Mouse (Mus musculus): ENCODE results near the gene Gabrr2. TPM values are rescaled to one million over a fixed set of nuclear protein-coding genes. Genes with fewer than 3 reads are reported as not detected.
"Not testable (repeated sequence)": the region's sequence is repeated elsewhere in the genome, so short reads cannot be mapped to it uniquely, and the experiment has no call there.

The Gabrr2 gene
- polyA plus RNA-seq, 1 experiment from 2014 or later, result 0.65 TPM

GRCm38 (mm10) chr4:33075776-33076524 lies 13.2 kb downstream of the Gabrr2 start:
- H3K9me3 ChIP-seq (ENCODE audit: control insufficient read depth, low read length), result no peaks in the 10 kb centered on the region
- no peak overlapping the region for H3K4me3 ChIP-seq (replicated peaks; ENCODE audit: low read length)
- H3K9ac ChIP-seq (replicated peaks; ENCODE audit: low read depth, low read length), result no peak overlapping the region
- H3K4me2 ChIP-seq (ENCODE audit: low read length), result no peak overlapping the region
- 85% methylated on average over 5 of the region's 5 CpGs for WGBS
- H3K36me3 ChIP-seq (ENCODE audit: control insufficient read depth, insufficient read depth), result no peaks in the 10 kb centered on the region
- no peaks in the 10 kb centered on the region for H3K27me3 ChIP-seq (replicated peaks; ENCODE audit: control insufficient read depth, insufficient read depth, low read length)
- H3K27ac ChIP-seq (ENCODE audit: low read length), result no peak overlapping the region
- no peak for ATAC-seq
- H3K4me1 ChIP-seq (replicated peaks; ENCODE audit: control insufficient read depth, insufficient read depth, low read length), result no peaks in the 10 kb centered on the region

DNA sequence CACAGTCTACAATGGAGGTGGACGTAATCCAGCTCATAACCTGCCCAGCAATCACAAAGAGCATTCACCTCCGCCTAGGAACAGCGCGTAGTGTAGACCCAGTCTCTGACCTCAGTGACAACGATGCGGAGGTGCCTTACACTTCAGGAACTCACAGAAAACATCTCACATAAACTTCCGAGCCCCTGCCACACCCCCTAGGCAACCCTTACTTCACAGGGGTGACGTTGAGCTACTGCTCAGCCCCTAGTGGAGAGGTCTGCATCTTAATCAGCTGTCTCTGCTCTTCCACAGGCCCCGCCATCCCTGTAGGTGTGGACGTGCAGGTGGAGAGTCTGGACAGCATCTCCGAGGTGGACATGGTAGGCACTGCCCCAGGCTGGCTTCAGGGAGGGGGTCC lies 14.4 kb downstream of the Gabrr2 start:
- WGBS, result 81% methylated on average over 11 of the region's 11 CpGs
- H3K27me3 ChIP-seq (replicated peaks; ENCODE audit: control insufficient read depth, insufficient read depth, low read length), result no peaks in the 10 kb centered on the region
- no peaks in the 10 kb centered on the region for H3K36me3 ChIP-seq (ENCODE audit: control insufficient read depth, insufficient read depth)
- no peak overlapping the region for H3K4me2 ChIP-seq (ENCODE audit: low read length)
- no peak overlapping the region for H3K27ac ChIP-seq (ENCODE audit: low read length)
- H3K4me1 ChIP-seq (replicated peaks; ENCODE audit: control insufficient read depth, insufficient read depth, low read length), result no peaks in the 10 kb centered on the region
- H3K9me3 ChIP-seq (ENCODE audit: control insufficient read depth, low read length), result no peaks in the 10 kb centered on the region
- H3K9ac ChIP-seq (replicated peaks; ENCODE audit: low read depth, low read length), result no peak overlapping the region
- ATAC-seq, result no peak
- H3K4me3 ChIP-seq (replicated peaks; ENCODE audit: low read length), result no peak overlapping the region

DNA sequence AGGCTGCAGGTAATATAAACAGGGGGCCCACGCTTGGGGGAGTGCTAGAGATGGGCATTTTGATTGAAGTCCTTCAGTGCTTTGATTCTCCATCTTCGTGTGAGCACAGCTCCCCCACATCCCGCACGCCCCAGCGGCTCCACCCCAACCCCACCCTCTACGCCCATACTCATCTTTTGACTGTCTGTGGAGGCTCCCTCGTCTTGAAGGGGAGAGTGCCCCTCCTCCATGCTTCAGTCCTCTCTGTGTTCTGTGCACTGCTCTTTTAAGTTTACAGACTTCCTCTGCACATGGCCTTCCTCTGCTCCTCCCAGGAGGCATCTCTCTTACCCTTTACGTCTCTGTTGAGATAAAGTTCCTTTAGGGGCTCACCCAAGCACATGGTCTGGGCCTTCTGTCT lies 14.9 kb downstream of the Gabrr2 start:
- Histone ChIP-seq H3K9ac (replicated peaks; ENCODE audit: low read depth, low read length) (no peak overlapping the region), H3K4me3 (replicated peaks; ENCODE audit: low read length) (no peak overlapping the region), H3K9me3 (ENCODE audit: control insufficient read depth, low read length) (no peaks in the 10 kb centered on the region), H3K36me3 (ENCODE audit: control insufficient read depth, insufficient read depth) (no peaks in the 10 kb centered on the region), H3K4me1 (replicated peaks; ENCODE audit: control insufficient read depth, insufficient read depth, low read length) (no peaks in the 10 kb centered on the region), H3K27ac (ENCODE audit: low read length) (no peak overlapping the region), H3K4me2 (ENCODE audit: low read length) (no peak overlapping the region), H3K27me3 (replicated peaks; ENCODE audit: control insufficient read depth, insufficient read depth, low read length) (no peaks in the 10 kb centered on the region)
- ATAC-seq, result no peak
- 61% methylated on average over 8 of the region's 8 CpGs for WGBS

DNA sequence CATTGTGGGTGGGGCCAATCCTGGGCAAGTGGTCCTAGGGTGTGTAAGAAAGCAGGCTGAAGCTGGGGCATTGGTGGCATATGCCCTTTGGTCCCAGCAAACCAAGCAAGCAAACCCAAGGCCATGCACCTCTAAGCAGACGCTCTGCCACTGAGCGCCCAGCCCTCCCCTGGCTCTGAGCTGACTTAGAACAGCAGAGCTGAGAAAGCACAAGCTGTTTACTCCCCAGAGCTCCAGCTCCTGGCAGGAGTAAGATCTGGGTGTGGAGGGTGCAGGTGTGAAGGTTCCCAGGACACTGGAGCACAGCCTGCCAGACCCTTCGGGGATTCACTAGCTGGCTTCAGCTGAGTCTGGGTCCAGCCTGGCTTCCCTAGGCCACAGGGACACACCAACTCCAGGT lies 15.7 kb downstream of the Gabrr2 start:
- Histone ChIP-seq H3K27me3 (replicated peaks; ENCODE audit: control insufficient read depth, insufficient read depth, low read length) (no peaks in the 10 kb centered on the region), H3K36me3 (ENCODE audit: control insufficient read depth, insufficient read depth) (no peaks in the 10 kb centered on the region), H3K4me1 (replicated peaks; ENCODE audit: control insufficient read depth, insufficient read depth, low read length) (no peaks in the 10 kb centered on the region), H3K27ac (ENCODE audit: low read length) (no peak overlapping the region), H3K4me3 (replicated peaks; ENCODE audit: low read length) (no peak overlapping the region), H3K9me3 (ENCODE audit: control insufficient read depth, low read length) (no peaks in the 10 kb centered on the region), H3K9ac (replicated peaks; ENCODE audit: low read depth, low read length) (no peak overlapping the region), H3K4me2 (ENCODE audit: low read length) (no peak overlapping the region)
- ATAC-seq, result no peak
- 92% methylated on average over 3 of the region's 3 CpGs for WGBS

- Histone ChIP-seq H3K4me3 (replicated peaks; ENCODE audit: low read length) (no peak overlapping the region), H3K4me1 (replicated peaks; ENCODE audit: control insufficient read depth, insufficient read depth, low read length) (no peaks in the 10 kb centered on the region), H3K9ac (replicated peaks; ENCODE audit: low read depth, low read length) (no peak overlapping the region), H3K4me2 (ENCODE audit: low read length) (no peak overlapping the region), H3K9me3 (ENCODE audit: control insufficient read depth, low read length) (no peaks in the 10 kb centered on the region), H3K27me3 (replicated peaks; ENCODE audit: control insufficient read depth, insufficient read depth, low read length) (no peaks in the 10 kb centered on the region), H3K36me3 (ENCODE audit: control insufficient read depth, insufficient read depth) (no peaks in the 10 kb centered on the region), H3K27ac (ENCODE audit: low read length) (no peak overlapping the region)
- ATAC-seq, result no peak
- WGBS, result 82% methylated on average over 6 of the region's 6 CpGs
These were observed 36.4 kb downstream of the Gabrr2 start for GRCm38 (mm10) chr4:33099118-33099694.

DNA sequence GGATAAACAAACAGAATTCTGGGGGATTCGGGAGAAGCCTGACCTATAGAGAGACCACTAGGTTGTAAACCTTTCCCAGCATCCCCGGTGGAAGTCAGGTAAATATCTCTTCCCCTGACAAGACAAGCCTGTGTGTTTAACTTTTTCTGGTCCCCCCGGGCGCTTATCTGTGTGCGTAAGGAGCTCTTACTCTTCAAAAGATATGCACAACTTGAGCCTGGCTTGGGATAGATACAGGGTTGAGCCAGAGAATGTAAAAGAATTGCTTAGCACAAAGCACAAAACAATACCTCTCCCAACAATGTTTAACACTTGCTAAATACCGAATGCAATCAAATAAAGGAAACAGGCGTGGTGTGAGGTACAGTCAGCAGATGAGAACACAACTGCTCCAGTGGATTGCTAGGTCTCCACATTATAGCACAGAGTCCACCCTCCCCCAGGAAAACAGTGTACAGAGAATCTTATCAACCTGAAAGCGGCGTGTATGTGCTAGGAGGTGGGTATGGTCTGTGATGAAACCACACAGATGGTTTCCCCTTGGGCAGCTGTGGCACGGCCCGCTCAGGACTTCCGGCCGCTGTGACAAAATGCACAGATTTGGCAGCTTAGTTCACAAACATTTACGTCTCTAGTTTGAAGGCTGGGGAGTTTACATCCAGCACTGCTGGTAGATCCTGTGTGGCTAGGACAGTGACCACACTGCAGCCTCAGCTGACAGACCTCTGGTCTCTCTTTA lies 47.1 kb downstream of the Gabrr2 start:
- no peak overlapping the region for H3K27ac ChIP-seq (ENCODE audit: low read length)
- no peaks in the 10 kb centered on the region for H3K27me3 ChIP-seq (replicated peaks; ENCODE audit: control insufficient read depth, insufficient read depth, low read length)
- no peak overlapping the region for H3K9ac ChIP-seq (replicated peaks; ENCODE audit: low read depth, low read length)
- 89% methylated on average over 14 of the region's 14 CpGs for WGBS
- H3K4me1 ChIP-seq (replicated peaks; ENCODE audit: control insufficient read depth, insufficient read depth, low read length), result no peaks in the 10 kb centered on the region
- ATAC-seq, result no peak
- H3K4me2 ChIP-seq (ENCODE audit: low read length), result no peak overlapping the region
- no peaks in the 10 kb centered on the region for H3K36me3 ChIP-seq (ENCODE audit: control insufficient read depth, insufficient read depth)
- no peak overlapping the region for H3K4me3 ChIP-seq (replicated peaks; ENCODE audit: low read length)
- H3K9me3 ChIP-seq (ENCODE audit: control insufficient read depth, low read length), result no peaks in the 10 kb centered on the region

DNA sequence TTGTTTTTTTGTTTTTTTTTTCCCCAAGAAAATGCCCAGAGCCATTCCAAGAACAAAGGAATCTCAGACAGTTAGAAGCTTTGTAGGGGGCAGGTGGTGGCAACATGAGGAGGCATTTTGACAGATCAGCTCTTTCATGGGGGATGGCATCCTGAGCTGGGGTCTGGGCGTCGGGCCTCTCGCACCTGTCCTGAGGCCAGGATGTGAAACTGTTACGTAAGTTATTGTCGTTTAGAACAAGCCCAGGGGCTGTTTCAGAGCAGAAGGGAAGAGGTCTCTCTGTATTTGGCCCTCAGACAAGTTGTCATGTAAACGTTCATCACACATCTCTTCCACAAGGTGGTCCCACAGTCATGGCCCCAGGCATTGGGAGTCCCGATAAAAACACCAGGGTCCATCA lies 48.0 kb downstream of the Gabrr2 start:
- Histone ChIP-seq H3K9ac (replicated peaks; ENCODE audit: low read depth, low read length) (no peak overlapping the region), H3K4me1 (replicated peaks; ENCODE audit: control insufficient read depth, insufficient read depth, low read length) (no peaks in the 10 kb centered on the region), H3K27me3 (replicated peaks; ENCODE audit: control insufficient read depth, insufficient read depth, low read length) (no peaks in the 10 kb centered on the region), H3K4me3 (replicated peaks; ENCODE audit: low read length) (no peak overlapping the region), H3K4me2 (ENCODE audit: low read length) (no peak overlapping the region), H3K9me3 (ENCODE audit: control insufficient read depth, low read length) (no peaks in the 10 kb centered on the region), H3K36me3 (ENCODE audit: control insufficient read depth, insufficient read depth) (no peaks in the 10 kb centered on the region), H3K27ac (ENCODE audit: low read length) (no peak overlapping the region)
- ATAC-seq, result no peak
- 87% methylated on average over 7 of the region's 7 CpGs for WGBS

GRCm38 (mm10) chr4:33111358-33111757 lies 48.6 kb downstream of the Gabrr2 start:
- no peaks in the 10 kb centered on the region for H3K36me3 ChIP-seq (ENCODE audit: control insufficient read depth, insufficient read depth)
- ATAC-seq, result no peak

DNA sequence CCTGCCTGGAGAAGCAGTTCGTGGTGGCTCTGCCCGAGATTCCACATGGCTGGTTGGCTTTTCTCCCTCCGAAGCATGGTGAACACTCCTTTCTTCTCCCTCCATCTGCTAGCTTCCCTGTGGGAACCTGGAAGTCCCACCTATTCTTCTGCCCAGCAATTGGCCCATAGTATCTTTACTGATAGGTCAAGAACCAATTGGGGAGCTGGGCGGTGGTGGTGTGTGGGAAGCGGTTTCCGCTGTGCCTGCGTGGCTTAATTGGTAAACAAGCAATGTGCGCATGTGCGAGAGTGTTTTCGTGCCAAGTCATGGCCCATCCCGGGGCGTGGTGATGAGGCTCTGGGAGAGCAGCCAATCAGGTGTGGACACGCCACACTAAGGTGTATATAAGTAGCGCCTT lies 50.1 kb downstream of the Gabrr2 start:
- WGBS, result 90% methylated on average over 10 of the region's 14 CpGs
- not testable (repeated sequence) for H3K4me1 ChIP-seq (replicated peaks; ENCODE audit: control insufficient read depth, insufficient read depth, low read length); H3K27ac ChIP-seq (ENCODE audit: low read length); H3K9me3 ChIP-seq (ENCODE audit: control insufficient read depth, low read length); ATAC-seq; H3K4me3 ChIP-seq (replicated peaks; ENCODE audit: low read length); H3K4me2 ChIP-seq (ENCODE audit: low read length); H3K9ac ChIP-seq (replicated peaks; ENCODE audit: low read depth, low read length); H3K27me3 ChIP-seq (replicated peaks; ENCODE audit: control insufficient read depth, insufficient read depth, low read length); H3K36me3 ChIP-seq (ENCODE audit: control insufficient read depth, insufficient read depth)

More at GRCm38 (mm10) chr4:33111358-33111757, 48.6 kb downstream of the Gabrr2 start:
- Histone ChIP-seq H3K27me3 (replicated peaks; ENCODE audit: control insufficient read depth, insufficient read depth, low read length) (no peaks in the 10 kb centered on the region), H3K4me3 (replicated peaks; ENCODE audit: low read length) (no peak overlapping the region), H3K27ac (ENCODE audit: low read length) (no peak overlapping the region), H3K4me2 (ENCODE audit: low read length) (no peak overlapping the region), H3K9me3 (ENCODE audit: control insufficient read depth, low read length) (no peaks in the 10 kb centered on the region), H3K4me1 (replicated peaks; ENCODE audit: control insufficient read depth, insufficient read depth, low read length) (no peaks in the 10 kb centered on the region), H3K9ac (replicated peaks; ENCODE audit: low read depth, low read length) (no peak overlapping the region)
- WGBS, result 92% methylated on average over 9 of the region's 9 CpGs
